Mouse (Mus musculus): ENCODE measurements at regions not wholly inside any gene's neighbourhood (a gene's known extent, or its start where the extent isn't known, plus 50 kb on each side); places are given as distances from the start of the nearest gene placed in this dataset.

DNA sequence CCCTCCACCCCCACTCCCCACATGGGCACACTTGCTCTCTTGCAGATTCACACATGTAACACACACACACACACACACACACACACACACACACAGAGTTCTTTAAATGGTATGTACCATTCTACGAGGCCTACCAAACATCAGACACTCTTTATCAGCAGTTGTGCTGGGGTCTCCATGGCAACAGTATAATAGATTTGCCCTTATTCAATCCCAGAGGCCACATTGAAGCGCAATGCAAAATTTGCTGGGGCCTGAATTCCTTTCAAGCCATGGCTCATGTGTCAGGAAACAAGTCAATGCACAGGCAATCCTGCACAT is 502.7 kb upstream of the Smim15 start:
- no peak for TF ChIP-seq CTCF (IDR thresholded peaks at IDR 0.05)
- Histone ChIP-seq H3K4me2 (ENCODE audit: low read depth, low read length, poor library complexity, severe bottlenecking) (no peak overlapping the region), H3K36me3 (ENCODE audit: insufficient read depth, low read length) (no peaks in the 10 kb centered on the region), H3K9me3 (ENCODE audit: low read length) (no peaks in the 10 kb centered on the region), H3K27ac (ENCODE audit: low read depth, low read length) (peak overlapping the region; percentile 78), H3K27me3 (ENCODE audit: insufficient read depth, low read length) (no peaks in the 10 kb centered on the region), H3K4me1 (ENCODE audit: insufficient read depth, low read length) (peaks cover 13% of the 10 kb centered on the region; the same call in 1 of the 2 replicates), H3K9ac (replicated peaks; ENCODE audit: low read length, poor library complexity, severe bottlenecking) (no peak overlapping the region), H3K4me3 (ENCODE audit: low read depth, low read length) (no peak overlapping the region)
- DNase-seq (ENCODE audit: low spot score) (peak; percentile 75), ATAC-seq (ENCODE audit: low FRiP score) (peak; percentile 82)
- 10% methylated on average over 2 of the region's 2 CpGs for WGBS

DNA sequence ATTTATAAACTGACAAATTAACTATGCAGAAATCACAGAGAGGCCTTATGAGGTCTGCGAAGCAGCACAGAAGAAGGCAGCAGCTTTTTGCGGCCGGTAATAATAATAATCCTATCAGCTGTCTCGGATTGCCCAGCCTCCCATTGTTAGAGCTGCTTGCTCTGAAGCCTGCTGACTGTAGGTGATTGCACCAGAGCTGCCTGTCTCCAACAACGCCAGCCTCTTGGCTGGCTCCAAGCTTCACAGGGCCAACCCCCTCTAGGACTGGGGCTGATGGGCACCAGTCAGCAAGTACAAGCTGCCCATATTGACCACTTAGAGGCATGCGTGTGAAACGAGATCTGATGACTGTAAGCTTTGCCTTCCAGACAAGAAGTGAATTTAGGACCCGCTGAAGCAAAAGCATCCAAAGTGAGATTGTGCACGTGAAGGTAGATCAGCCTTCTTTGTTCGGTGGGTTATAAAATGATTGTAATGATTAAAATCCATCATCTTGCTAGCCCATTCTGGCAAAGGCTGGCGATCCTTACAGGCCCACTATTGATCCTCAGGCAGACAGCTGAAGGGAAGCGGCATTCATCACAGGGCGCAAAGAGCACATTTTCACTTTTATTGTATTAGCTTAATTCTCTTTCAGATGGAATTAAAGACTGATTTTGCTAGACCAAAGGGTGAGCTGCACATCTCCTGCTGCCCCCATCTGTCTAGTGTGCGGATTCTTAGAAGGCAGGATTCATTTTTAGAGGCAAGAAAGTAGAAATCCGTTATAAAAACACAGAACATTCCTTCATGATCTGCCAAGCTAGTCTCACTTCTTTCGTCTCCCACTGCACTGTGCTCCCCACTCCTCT is 503.2 kb upstream of the Smim15 start:
- H3K4me1 ChIP-seq (ENCODE audit: insufficient read depth, low read length): peaks cover 12% of the 10 kb centered on the region; the same call in 1 of the 2 replicates
- H3K9me3 ChIP-seq (ENCODE audit: low read length): no peaks in the 10 kb centered on the region
- 9% methylated on average over 16 of the region's 16 CpGs for WGBS
- ATAC-seq (ENCODE audit: low FRiP score): peak; percentile 89
- TF ChIP-seq CTCF (IDR thresholded peaks at IDR 0.05): no peak
- peak overlapping the region; percentile 78 for H3K27ac ChIP-seq (ENCODE audit: low read depth, low read length)
- H3K4me3 ChIP-seq (ENCODE audit: low read depth, low read length): no peak overlapping the region
- DNase-seq (ENCODE audit: low spot score): peak; percentile 91
- H3K9ac ChIP-seq (replicated peaks; ENCODE audit: low read length, poor library complexity, severe bottlenecking): no peak overlapping the region
- H3K27me3 ChIP-seq (ENCODE audit: insufficient read depth, low read length): no peaks in the 10 kb centered on the region
- H3K36me3 ChIP-seq (ENCODE audit: insufficient read depth, low read length): no peaks in the 10 kb centered on the region
- no peak overlapping the region for H3K4me2 ChIP-seq (ENCODE audit: low read depth, low read length, poor library complexity, severe bottlenecking)

DNA sequence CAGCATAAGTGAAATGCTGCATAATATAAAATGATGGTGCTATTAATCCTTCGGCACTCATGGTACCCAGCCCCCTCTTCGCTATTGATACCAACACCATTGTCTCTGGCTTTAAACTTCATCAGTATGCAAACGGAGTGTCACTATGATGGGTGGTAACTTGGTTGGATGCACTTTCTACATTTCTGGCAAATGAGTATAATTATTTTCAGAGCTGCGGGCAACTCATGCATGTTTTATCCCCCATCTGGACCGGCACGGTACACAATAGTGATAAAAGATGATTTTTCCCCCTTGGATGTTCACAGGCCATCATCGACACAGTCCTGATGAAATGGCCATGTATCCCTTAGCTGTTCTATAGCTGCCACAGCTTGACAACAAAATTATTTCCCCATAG is 503.9 kb upstream of the Smim15 start:
- Histone ChIP-seq H3K27me3 (ENCODE audit: insufficient read depth, low read length) (no peaks in the 10 kb centered on the region), H3K9ac (replicated peaks; ENCODE audit: low read length, poor library complexity, severe bottlenecking) (no peak overlapping the region), H3K4me1 (ENCODE audit: insufficient read depth, low read length) (peaks cover 7% of the 10 kb centered on the region; the same call in 1 of the 2 replicates), H3K9me3 (ENCODE audit: low read length) (no peaks in the 10 kb centered on the region), H3K4me3 (ENCODE audit: low read depth, low read length) (no peak overlapping the region), H3K27ac (ENCODE audit: low read depth, low read length) (peak overlapping the region; percentile 78), H3K36me3 (ENCODE audit: insufficient read depth, low read length) (no peaks in the 10 kb centered on the region), H3K4me2 (ENCODE audit: low read depth, low read length, poor library complexity, severe bottlenecking) (no peak overlapping the region)
- no peak for TF ChIP-seq CTCF (IDR thresholded peaks at IDR 0.05)
- ATAC-seq (ENCODE audit: low FRiP score) (peak; percentile 15; the same call in 1 of the 2 replicates), DNase-seq (ENCODE audit: low spot score) (peak; percentile 49)
- WGBS: 20% methylated on average over 7 of the region's 7 CpGs

DNA sequence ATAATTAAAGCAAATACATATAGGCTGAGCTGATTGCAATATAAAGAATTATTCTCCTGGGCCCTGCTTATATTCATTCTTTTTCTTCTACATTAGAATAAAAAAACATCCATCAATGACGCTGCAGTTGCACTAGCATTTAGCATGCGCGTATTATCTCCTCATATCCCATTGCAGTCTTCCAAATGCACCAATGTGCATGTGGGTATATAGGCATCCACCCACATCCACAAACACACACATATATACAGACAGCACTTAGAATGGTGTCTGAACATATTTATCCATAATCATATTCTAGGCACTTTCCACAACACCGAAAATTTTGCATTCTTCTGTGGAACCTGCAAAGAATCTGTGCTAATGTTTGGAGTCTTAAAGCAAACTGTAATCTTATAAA is 504.4 kb upstream of the Smim15 start:
- DNase-seq (ENCODE audit: low spot score): no peak

DNA sequence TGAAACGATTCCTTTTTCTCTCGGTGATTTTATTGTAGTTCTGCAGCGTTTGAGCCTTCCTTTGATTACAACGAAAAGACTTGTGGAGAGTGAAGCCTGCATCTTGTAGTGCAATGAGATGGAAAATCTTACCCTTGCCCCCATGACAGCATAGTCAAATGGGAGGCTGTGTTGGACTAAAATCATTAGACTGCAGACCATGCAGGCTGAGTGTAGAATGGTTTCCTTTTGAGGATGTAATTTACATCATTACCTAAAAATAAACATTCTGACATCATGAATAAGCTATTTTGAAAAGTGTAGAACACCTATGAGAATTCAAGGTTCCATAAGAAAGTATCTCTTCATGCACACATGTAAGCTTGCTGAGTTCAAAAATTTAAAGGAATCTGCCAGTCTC is 504.9 kb upstream of the Smim15 start:
- no peaks in the 10 kb centered on the region for H3K27me3 ChIP-seq (ENCODE audit: insufficient read depth, low read length)
- 56% methylated on average over 4 of the region's 4 CpGs for WGBS
- no peaks in the 10 kb centered on the region for H3K36me3 ChIP-seq (ENCODE audit: insufficient read depth, low read length)
- H3K9ac ChIP-seq (replicated peaks; ENCODE audit: low read length, poor library complexity, severe bottlenecking): no peak overlapping the region
- no peaks in the 10 kb centered on the region for H3K9me3 ChIP-seq (ENCODE audit: low read length)
- no peak overlapping the region for H3K4me2 ChIP-seq (ENCODE audit: low read depth, low read length, poor library complexity, severe bottlenecking)
- no peak for DNase-seq (ENCODE audit: low spot score)
- no peak overlapping the region for H3K27ac ChIP-seq (ENCODE audit: low read depth, low read length)
- no peak for ATAC-seq (ENCODE audit: low FRiP score)
- no peak overlapping the region for H3K4me3 ChIP-seq (ENCODE audit: low read depth, low read length)
- peaks cover 7% of the 10 kb centered on the region; the same call in 1 of the 2 replicates for H3K4me1 ChIP-seq (ENCODE audit: insufficient read depth, low read length)
- TF ChIP-seq CTCF (IDR thresholded peaks at IDR 0.05): no peak

More for the DNA sequence above, 504.4 kb upstream of the Smim15 start:
- WGBS: 47% methylated on average over 4 of the region's 4 CpGs
- H3K27ac ChIP-seq (ENCODE audit: low read depth, low read length): peak overlapping the region; percentile 78
- H3K9ac ChIP-seq (replicated peaks; ENCODE audit: low read length, poor library complexity, severe bottlenecking): no peak overlapping the region
- no peaks in the 10 kb centered on the region for H3K27me3 ChIP-seq (ENCODE audit: insufficient read depth, low read length)
- no peak overlapping the region for H3K4me2 ChIP-seq (ENCODE audit: low read depth, low read length, poor library complexity, severe bottlenecking)
- H3K4me3 ChIP-seq (ENCODE audit: low read depth, low read length): no peak overlapping the region
- no peaks in the 10 kb centered on the region for H3K9me3 ChIP-seq (ENCODE audit: low read length)
- H3K36me3 ChIP-seq (ENCODE audit: insufficient read depth, low read length): no peaks in the 10 kb centered on the region
- peaks cover 7% of the 10 kb centered on the region; the same call in 1 of the 2 replicates for H3K4me1 ChIP-seq (ENCODE audit: insufficient read depth, low read length)
- no peak for ATAC-seq (ENCODE audit: low FRiP score)
- TF ChIP-seq CTCF (IDR thresholded peaks at IDR 0.05): no peak

DNA sequence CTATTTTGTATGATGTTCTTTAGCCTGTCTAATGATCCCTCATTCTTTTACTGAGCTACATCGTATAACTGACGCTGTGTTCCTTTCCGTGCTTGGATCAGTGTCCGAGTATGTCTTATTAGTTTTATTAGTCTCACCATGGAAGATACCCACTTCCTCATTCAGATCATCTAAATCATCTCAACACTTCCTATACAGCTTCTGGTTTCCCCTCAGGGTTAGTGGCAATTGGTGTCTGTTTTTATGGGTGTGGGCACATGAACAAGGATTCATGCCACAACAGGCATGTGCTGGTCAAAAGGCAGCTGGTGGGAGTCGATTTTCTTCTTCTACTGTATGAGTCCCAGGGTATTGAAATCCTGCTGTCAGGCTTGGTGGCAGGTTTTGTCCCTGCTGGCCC is 509.0 kb upstream of the Smim15 start:
- 83% methylated on average over 5 of the region's 5 CpGs for WGBS

More for the DNA sequence above, 509.0 kb upstream of the Smim15 start:
- Histone ChIP-seq H3K27ac (ENCODE audit: low read depth, low read length) (no peak overlapping the region), H3K4me3 (ENCODE audit: low read depth, low read length) (no peak overlapping the region), H3K9me3 (ENCODE audit: low read length) (no peaks in the 10 kb centered on the region), H3K4me1 (ENCODE audit: insufficient read depth, low read length) (no peaks in the 10 kb centered on the region), H3K27me3 (ENCODE audit: insufficient read depth, low read length) (no peaks in the 10 kb centered on the region), H3K36me3 (ENCODE audit: insufficient read depth, low read length) (no peaks in the 10 kb centered on the region), H3K4me2 (ENCODE audit: low read depth, low read length, poor library complexity, severe bottlenecking) (no peak overlapping the region), H3K9ac (replicated peaks; ENCODE audit: low read length, poor library complexity, severe bottlenecking) (no peak overlapping the region)
- ATAC-seq (ENCODE audit: low FRiP score): no peak
- TF ChIP-seq CTCF (IDR thresholded peaks at IDR 0.05): no peak
- DNase-seq (ENCODE audit: low spot score): no peak

Data from midbrain, postnatal 0 days (tissue).